Mouse (Mus musculus): ENCODE data around the gene AL732309.1.
A peak's percentile ranks its signal among the peaks of the same experiment; 100 is the strongest.

AL732309.1 gene

DNA sequence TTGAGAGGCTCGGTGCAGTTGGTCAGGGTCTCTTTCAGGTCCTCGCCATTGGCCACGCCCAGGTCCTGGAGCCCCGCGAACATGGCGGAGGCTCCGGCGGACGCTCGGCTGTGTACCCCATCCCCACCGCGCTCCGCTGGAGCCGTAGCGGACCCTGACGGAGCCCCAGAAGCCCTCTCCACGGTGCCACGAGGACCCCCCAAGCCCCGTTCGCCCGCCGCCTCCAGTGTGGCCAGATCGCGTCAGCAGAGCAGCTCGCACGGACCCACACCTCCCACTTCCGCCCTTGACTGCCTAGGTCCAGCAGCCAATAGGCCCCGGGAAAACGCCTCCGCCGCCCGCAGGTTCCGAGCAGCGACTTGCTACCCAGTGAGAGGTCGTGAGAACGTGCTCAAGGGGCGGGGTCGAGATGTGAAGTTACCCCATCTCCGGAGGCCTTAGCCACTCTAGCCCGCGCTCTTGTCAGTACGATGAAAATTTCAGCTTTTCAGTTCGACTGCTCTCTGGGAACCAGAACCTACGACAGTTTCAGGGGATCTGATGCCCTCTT is 35.5 kb downstream of the AL732309.1 start, which contains the start of gene Nelfb:
Gene Nelfb (minus strand): TSS at position 369 of the 550 bp plus-strand sequence.
- DNase-seq, result peak; percentile 93 to 94

GRCm38 (mm10) chr2:25210686-25211085 is 36.0 kb downstream of the AL732309.1 start:
- DNase-seq, result no peak

GRCm38 (mm10) chr2:25207593-25207992 is 39.1 kb downstream of the AL732309.1 start:
- no peak for DNase-seq

GRCm38 (mm10) chr2:25203631-25204214 is 42.9 kb downstream of the AL732309.1 start:
- DNase-seq, result no peak

DNA sequence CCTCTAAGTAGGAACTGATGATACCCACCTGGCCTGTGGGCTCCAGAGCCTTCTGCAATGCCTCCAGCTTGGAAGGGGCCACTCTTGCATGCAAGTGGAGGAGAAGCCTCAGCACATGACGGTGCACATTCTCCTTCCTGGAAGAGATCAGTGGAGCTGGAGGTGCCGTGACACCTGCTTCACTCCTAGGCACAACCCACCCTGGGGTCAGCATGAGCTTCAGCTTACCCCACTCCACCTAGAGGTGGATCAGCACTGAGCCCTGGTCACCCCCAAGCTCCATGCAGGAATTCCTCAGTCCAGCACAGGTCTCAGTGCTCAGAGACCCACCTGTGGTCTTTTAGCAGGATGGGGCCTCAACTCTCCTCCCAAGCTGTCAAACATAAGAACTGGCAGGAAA is 46.0 kb downstream of the AL732309.1 start:
- no peak for DNase-seq

- DNase-seq, result no peak
These were observed 48.7 kb downstream of the AL732309.1 start for GRCm38 (mm10) chr2:25197946-25198345.

DNA sequence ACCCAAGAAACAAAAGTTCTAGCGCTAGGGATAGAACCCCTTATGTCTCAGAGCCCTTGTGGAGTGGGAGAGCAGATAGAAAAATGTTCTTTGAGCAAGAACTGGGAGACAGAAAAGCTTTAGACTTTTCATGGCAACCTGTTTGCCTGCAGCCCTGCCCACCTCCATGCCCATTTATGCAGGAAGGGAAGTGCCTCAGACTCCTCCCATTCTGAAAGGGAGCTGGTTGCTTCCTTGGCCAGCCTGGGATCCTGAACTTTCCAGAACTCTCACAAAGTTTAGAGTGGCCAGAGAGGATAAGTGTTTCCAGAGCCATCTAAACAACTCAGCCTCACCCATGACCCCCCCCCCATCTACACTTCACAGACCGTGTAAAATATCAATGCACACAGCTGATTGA is 49.5 kb downstream of the AL732309.1 start:
- no peak for DNase-seq

- peak; percentile 90 to 92 for DNase-seq
These were observed 50.3 kb downstream of the AL732309.1 start, which contains the start of gene Tor4a for GRCm38 (mm10) chr2:25196172-25196954. Gene Tor4a, minus strand, starts transcription at chr2:25196886.

DNA sequence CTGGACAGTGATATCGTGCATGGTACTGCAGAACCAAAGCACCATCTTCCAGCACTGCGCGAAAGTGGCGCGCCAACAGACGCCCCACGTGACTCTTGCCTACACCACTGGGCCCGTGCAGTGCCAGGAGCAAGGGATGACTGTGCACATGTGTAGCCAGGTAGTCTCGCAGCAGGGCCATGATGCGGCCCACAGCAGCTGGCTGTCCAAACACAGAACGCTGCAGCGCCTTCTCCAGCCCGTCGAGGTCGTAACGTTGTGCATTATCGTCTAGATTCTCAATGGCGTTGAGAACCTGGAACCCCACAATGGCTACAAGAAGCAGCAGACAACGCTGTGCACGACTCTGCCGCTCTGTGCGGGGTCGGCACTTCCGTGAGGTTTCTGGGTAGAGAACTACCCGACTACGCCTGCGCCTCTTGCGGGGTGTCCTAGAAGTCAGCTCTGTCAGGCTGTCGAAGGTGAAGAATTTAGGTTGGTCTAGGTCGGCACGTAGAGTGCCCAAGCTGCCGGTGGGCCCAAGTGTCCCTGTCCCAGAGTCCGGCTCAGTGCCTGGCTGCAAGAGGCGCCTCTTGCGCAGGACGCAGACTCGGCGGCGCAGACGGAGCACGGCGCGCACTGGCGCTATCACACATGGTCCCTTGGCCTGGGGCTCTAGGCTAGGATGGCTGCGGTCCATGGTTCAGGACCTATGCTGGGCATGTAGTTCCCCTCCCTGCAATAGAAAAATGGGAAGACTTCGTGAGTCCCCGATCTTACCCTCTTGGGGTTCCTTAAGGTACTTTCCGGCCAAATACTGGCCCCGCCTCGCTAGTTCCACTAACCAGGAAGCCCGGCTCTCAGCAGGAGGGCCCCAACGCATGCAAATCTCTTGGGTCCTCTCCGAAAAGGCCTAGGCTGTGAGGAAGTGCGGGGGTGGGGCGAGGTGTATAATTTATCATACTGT is 51.2 kb downstream of the AL732309.1 start:
- DNase-seq, result peak; percentile 92 to 94

All from B cell, adult 2 months (primary cell).